Mouse (Mus musculus) liver, embryonic 11.5 days (tissue): Measurements from ENCODE around the gene Hist1h3b. TPM values are rescaled to one million over a fixed set of nuclear protein-coding genes. Genes with fewer than 3 reads are reported as not detected.
A peak's percentile ranks its signal among the peaks of the same experiment; 100 is the strongest.

ENCODE experiments used
- ATAC-seq: fragments of 200-750 bp; cut with Nextera tagmentation; replicated peaks from 2 replicates; pipeline ENCODE4 v1.8.0; 2017; ENCODE audit warnings: moderate number of reproducible peaks, mild to moderate bottlenecking, moderate TSS enrichment, moderate library complexity; ENCODE audit not compliant: low FRiP score
- DNase-seq: peaks from one replicate; pipeline ENCODE4 v3.0.0-alpha.2; 2017; ENCODE audit warnings: low spot score
- H3K27ac ChIP-seq: fragments of 300-500 bp; sonication (generic); 2 replicates; pipeline ENCODE4 v1.5.1; 2014; ENCODE audit warnings: mild to moderate bottlenecking, low read depth, low read length, control low read depth
- H3K27me3 ChIP-seq: fragments of 300-500 bp; sonication (generic); replicated peaks from 2 replicates; pipeline ENCODE4 v1.6.1; 2014; ENCODE audit warnings: low read length, mixed read lengths; ENCODE audit not compliant: control insufficient read depth, insufficient read depth
- H3K36me3 ChIP-seq: fragments of 300-500 bp; sonication (generic); 2 replicates; pipeline ENCODE4 v1.6.1; 2014; ENCODE audit warnings: mild to moderate bottlenecking, low read length, moderate library complexity, mixed read lengths; ENCODE audit not compliant: control insufficient read depth, insufficient read depth
- H3K4me1 ChIP-seq: fragments of 300-500 bp; sonication (generic); replicated peaks from 2 replicates; pipeline ENCODE4 v1.6.1; 2014; ENCODE audit warnings: low read length, mixed read lengths; ENCODE audit not compliant: control insufficient read depth, insufficient read depth
- H3K4me2 ChIP-seq: fragments of 300-500 bp; sonication (generic); 2 replicates; pipeline ENCODE4 v1.6.1; 2014; ENCODE audit warnings: mild to moderate bottlenecking, control low read depth, moderate library complexity
- H3K4me3 ChIP-seq: fragments of 300-500 bp; sonication (generic); 2 replicates; pipeline ENCODE4 v1.5.1; 2014; ENCODE audit warnings: low read depth, low read length, control low read depth
- H3K9ac ChIP-seq: fragments of 300-500 bp; sonication (generic); 2 replicates; pipeline ENCODE4 v1.6.1; 2014; ENCODE audit warnings: low read depth, low read length, control low read depth
- H3K9me3 ChIP-seq: fragments of 300-500 bp; sonication (generic); 2 replicates; pipeline ENCODE4 v1.6.1; 2016; ENCODE audit warnings: low read length, inconsistent platforms, mixed read lengths; ENCODE audit not compliant: control insufficient read depth
- WGBS: fragments of 180-500 bp; shearing (Covaris S2); extraction: QIAGEN DNeasy Blood & Tissue Kit; methylation state at CpG from one replicate; pipeline ENCODE4 v1.1.7; 2014; 5-methylcytosine and 5-hydroxymethylcytosine counted together
- microRNA-seq: library from miRNA; unstranded; fragments of <30 nt; microRNA quantifications from one replicate; pipeline ENCODE4, GENCODE M21; 2017; ENCODE audit warnings: borderline number of aligned reads
- polyA plus RNA-seq: library from polyadenylated mRNA; unstranded; fragments of >200 nt; fragmentation: Nextera tagmentation; extraction: Ambion mirVana; gene quantifications from 2 replicates; pipeline ENCODE4 v1.2.1, GENCODE M21; 2014

The Hist1h3b gene
- polyA plus RNA-seq, 1 experiment from 2014 or later, result 8.3 TPM

GRCm38 (mm10) chr13:23772561-23773313 lies 20.7 kb downstream of the Hist1h3b start:
- Histone ChIP-seq H3K27me3 (no peaks in the 10 kb centered on the region), H3K4me2 (peak overlapping the region; percentile 63), H3K9me3 (no peaks in the 10 kb centered on the region), H3K4me1 (peaks cover 7% of the 10 kb centered on the region), H3K9ac (peak overlapping the region; percentile 45; the same call in 1 of the 2 replicates), H3K27ac (no peak overlapping the region), H3K4me3 (peak overlapping the region; percentile 29; the same call in 1 of the 2 replicates), H3K36me3 (no peaks in the 10 kb centered on the region)
- peak; percentile 69 for DNase-seq
- 15% methylated on average over 21 of the region's 21 CpGs for WGBS
- ATAC-seq, result peak; percentile 98

- no peak for DNase-seq
- Histone ChIP-seq H3K4me1 (peaks cover 2% of the 10 kb centered on the region), H3K9ac (no peak overlapping the region), H3K36me3 (no peaks in the 10 kb centered on the region), H3K27me3 (no peaks in the 10 kb centered on the region), H3K9me3 (no peaks in the 10 kb centered on the region), H3K27ac (no peak overlapping the region), H3K4me3 (no peak overlapping the region), H3K4me2 (no peak overlapping the region)
- 87% methylated on average over 7 of the region's 7 CpGs for WGBS
- ATAC-seq, result no peak
Observed at GRCm38 (mm10) chr13:23778339-23778738, 26.3 kb downstream of the Hist1h3b start.

GRCm38 (mm10) chr13:23779025-23779424 lies 27.0 kb downstream of the Hist1h3b start:
- DNase-seq (no peak), ATAC-seq (peak; percentile 39; the same call in 1 of the 2 replicates)
- H3K27me3 ChIP-seq, result no peaks in the 10 kb centered on the region
- H3K27ac ChIP-seq, result no peak overlapping the region
- H3K4me1 ChIP-seq, result no peaks in the 10 kb centered on the region
- no peak overlapping the region for H3K4me3 ChIP-seq
- WGBS, result 52% methylated on average over 4 of the region's 4 CpGs
- H3K4me2 ChIP-seq, result no peak overlapping the region
- no peak overlapping the region for H3K9ac ChIP-seq
- H3K36me3 ChIP-seq, result no peaks in the 10 kb centered on the region
- no peaks in the 10 kb centered on the region for H3K9me3 ChIP-seq

- 42% methylated on average over 2 of the region's 2 CpGs for WGBS
- ATAC-seq, result no peak
- H3K9ac ChIP-seq, result no peak overlapping the region
- no peak overlapping the region for H3K4me2 ChIP-seq
- no peaks in the 10 kb centered on the region for H3K27me3 ChIP-seq
- H3K36me3 ChIP-seq, result no peaks in the 10 kb centered on the region
- H3K9me3 ChIP-seq, result no peaks in the 10 kb centered on the region
- no peak overlapping the region for H3K27ac ChIP-seq
- no peaks in the 10 kb centered on the region for H3K4me1 ChIP-seq
- no peak for DNase-seq
- H3K4me3 ChIP-seq, result no peak overlapping the region
Observed at GRCm38 (mm10) chr13:23792520-23792919, 40.5 kb downstream of the Hist1h3b start.

- H3K27me3 ChIP-seq, result no peaks in the 10 kb centered on the region
- ATAC-seq (no peak), DNase-seq (no peak)
- H3K4me2 ChIP-seq, result no peak overlapping the region
- H3K4me3 ChIP-seq, result no peak overlapping the region
- H3K27ac ChIP-seq, result no peak overlapping the region
- no peak overlapping the region for H3K9ac ChIP-seq
- no peaks in the 10 kb centered on the region for H3K36me3 ChIP-seq
- no peaks in the 10 kb centered on the region for H3K4me1 ChIP-seq
- WGBS, result 41% methylated on average over 5 of the region's 5 CpGs
- no peaks in the 10 kb centered on the region for H3K9me3 ChIP-seq
Observed at GRCm38 (mm10) chr13:23799405-23799804, 47.3 kb downstream of the Hist1h3b start.

Small RNA genes within 50 kb of the gene (microRNA-seq; reads per million reads assigned to microRNA genes)
- gene Gm44314 (not detected), gene Gm44484 (3.2 reads per million)

Other genes starting within 250 kb of the Hist1h3b start
- gene Hist1h4h, start 221.2 kb upstream of the Hist1h3b start, polyA plus RNA-seq, result 3.3 and 4.3 TPM in 2 replicates
- 1.1 and 5.1 TPM in 2 replicates for gene Hist1h2af, start 218.4 kb upstream of the Hist1h3b start, polyA plus RNA-seq
- gene Hist1h3g, start 216.8 kb upstream of the Hist1h3b start, polyA plus RNA-seq, result 5.2 TPM in 2 replicates
- gene Hist1h2bh, start 208.9 kb upstream of the Hist1h3b start, polyA plus RNA-seq, result 1.6 and 1.7 TPM in 2 replicates
- gene Hist1h3f, start 208.2 kb upstream of the Hist1h3b start, polyA plus RNA-seq, result 0.42 and 0.62 TPM in 2 replicates
- gene Hist1h4f, start 200.6 kb upstream of the Hist1h3b start, polyA plus RNA-seq, result 0.66 and 1.4 TPM in 2 replicates
- 0.68 and 0.82 TPM in 2 replicates for gene Hist1h1d, start 199.0 kb upstream of the Hist1h3b start, polyA plus RNA-seq
- 3.5 and 5.6 TPM in 2 replicates for gene Hist1h3e, start 189.9 kb upstream of the Hist1h3b start, polyA plus RNA-seq
- 61.3 and 62.9 TPM in 2 replicates for gene Hist1h2ae, start 181.0 kb upstream of the Hist1h3b start, polyA plus RNA-seq
- 5.7 and 6.3 TPM in 2 replicates for gene Hist1h2bg, start 180.9 kb upstream of the Hist1h3b start, polyA plus RNA-seq
- gene Hist1h2bf, start 178.1 kb upstream of the Hist1h3b start, polyA plus RNA-seq, result 1.8 TPM in 2 replicates
- 0.84 and 0.92 TPM in 2 replicates for gene Hist1h2ad, start 177.9 kb upstream of the Hist1h3b start, polyA plus RNA-seq
- gene Hist1h3d, start 176.5 kb upstream of the Hist1h3b start, polyA plus RNA-seq, result 7.7 and 8.5 TPM in 2 replicates
- 92.8 and 99.3 TPM in 2 replicates for gene Hist1h4d, start 170.7 kb upstream of the Hist1h3b start, polyA plus RNA-seq
- gene Hist1h2be, start 131.1 kb upstream of the Hist1h3b start, polyA plus RNA-seq, result 4.4 TPM in 2 replicates
- gene Hist1h1e, start 129.7 kb upstream of the Hist1h3b start, polyA plus RNA-seq, result 17.5 and 21.2 TPM in 2 replicates
- 0.79 and 1.5 TPM in 2 replicates for gene Hist1h2ac, start 68.3 kb upstream of the Hist1h3b start, polyA plus RNA-seq
- 31.9 and 35.7 TPM in 2 replicates for gene Hist1h2bc, start 68.1 kb upstream of the Hist1h3b start, polyA plus RNA-seq
- gene Hist1h1t, start 56.5 kb upstream of the Hist1h3b start, polyA plus RNA-seq, result not detected in 2 replicates
- 5.1 and 5.2 TPM in 2 replicates for gene Hist1h4c, start 53.8 kb upstream of the Hist1h3b start, polyA plus RNA-seq
- gene Hfe, start 41.4 kb upstream of the Hist1h3b start, polyA plus RNA-seq, result 6.1 and 7.2 TPM in 2 replicates
- 24.2 and 25.8 TPM in 2 replicates for gene Hist1h1c, start 13.5 kb upstream of the Hist1h3b start, polyA plus RNA-seq
- 6.1 and 6.7 TPM in 2 replicates for gene Hist1h3c, start 6.7 kb upstream of the Hist1h3b start, polyA plus RNA-seq
- gene Hist1h2bb, start 5.5 kb upstream of the Hist1h3b start, polyA plus RNA-seq, result 3.1 and 4.6 TPM in 2 replicates
- 38.5 and 42.1 TPM in 2 replicates for gene Hist1h2ab, start 1.1 kb upstream of the Hist1h3b start, polyA plus RNA-seq
- 4.0 TPM in 2 replicates for gene Hist1h4b, start 4.7 kb downstream of the Hist1h3b start, polyA plus RNA-seq
- 0.57 TPM in 1 of 2 replicates, not detected in the other for gene Hist1h4a, start 9.0 kb downstream of the Hist1h3b start, polyA plus RNA-seq
- gene Hist1h3a, start 10.1 kb downstream of the Hist1h3b start, polyA plus RNA-seq, result 4.2 and 8.8 TPM in 2 replicates
- gene Hist1h1a, start 11.4 kb downstream of the Hist1h3b start, polyA plus RNA-seq, result 2.8 and 3.9 TPM in 2 replicates
- not detected in 2 replicates for gene Trim38, start 17.6 kb downstream of the Hist1h3b start, polyA plus RNA-seq
- gene Slc17a2, start 54.7 kb downstream of the Hist1h3b start, polyA plus RNA-seq, result 0.26 and 0.56 TPM in 2 replicates
- gene Slc17a3, start 87.2 kb downstream of the Hist1h3b start, polyA plus RNA-seq, result 0.36 and 0.43 TPM in 2 replicates
- not detected in 2 replicates for gene Slc17a1, start 115.5 kb downstream of the Hist1h3b start, polyA plus RNA-seq
- gene Slc17a4, start 162.7 kb downstream of the Hist1h3b start, polyA plus RNA-seq, result 0.06 TPM in 1 of 2 replicates, not detected in the other
- not detected in 2 replicates for gene Hist1h2ba, start 181.9 kb downstream of the Hist1h3b start, polyA plus RNA-seq
- gene Hist1h2aa, start 182.2 kb downstream of the Hist1h3b start, polyA plus RNA-seq, result not detected in 2 replicates
- 0.21 TPM in 1 of 2 replicates, not detected in the other for gene Scgn, start 238.9 kb downstream of the Hist1h3b start, polyA plus RNA-seq